Mouse (Mus musculus) liver, adult 2 months (tissue): ENCODE measurements around the gene Abcb4. TPM values are rescaled to one million over a fixed set of nuclear protein-coding genes. Genes with fewer than 3 reads are reported as not detected.
A peak's percentile ranks its signal among the peaks of the same experiment; 100 is the strongest.

ENCODE experiments used
- DNase-seq: peaks from one replicate; pipeline ENCODE4 v3.0.0-alpha.2; 2011; ENCODE audit warnings: low read depth, low spot score; ENCODE audit errors: extremely low read depth
- H3K27ac ChIP-seq: fragments of 200-500 bp; replicated peaks from 2 replicates; pipeline ENCODE4 v1.5.1; 2012; ENCODE audit warnings: low read depth, mild to moderate bottlenecking, control low read depth, inconsistent platforms, low read length; ENCODE audit not compliant: insufficient read depth
- H3K27me3 ChIP-seq: fragments of 200-500 bp; 2 replicates; pipeline ENCODE4 v1.6.1; 2012; ENCODE audit warnings: mild to moderate bottlenecking, moderate library complexity, low read length, inconsistent platforms; ENCODE audit not compliant: control insufficient read depth, insufficient read depth
- H3K36me3 ChIP-seq: fragments of 200-500 bp; 2 replicates; pipeline ENCODE4 v1.6.1; 2012; ENCODE audit warnings: low read length, inconsistent platforms; ENCODE audit not compliant: control insufficient read depth, insufficient read depth
- H3K4me1 ChIP-seq: fragments of 200-500 bp; 2 replicates; pipeline ENCODE4 v1.6.1; 2011; ENCODE audit warnings: low read length; ENCODE audit not compliant: control insufficient read depth, insufficient read depth
- H3K4me3 ChIP-seq: fragments of 200-500 bp; 2 replicates; pipeline ENCODE4 v1.5.1; 2011; ENCODE audit warnings: low read depth, mild to moderate bottlenecking, control low read depth, low read length, moderate library complexity; ENCODE audit not compliant: insufficient read depth
- H3K79me2 ChIP-seq: fragments of 200-500 bp; 2 replicates; pipeline ENCODE4 v1.6.1; 2012; ENCODE audit warnings: inconsistent platforms, mild to moderate bottlenecking, low read length, moderate library complexity; ENCODE audit not compliant: control insufficient read depth, insufficient read depth
- H3K9ac ChIP-seq: fragments of 200-500 bp; 2 replicates; pipeline ENCODE4 v1.6.1; 2012; ENCODE audit warnings: low read depth, mild to moderate bottlenecking, control low read depth, inconsistent platforms, low read length
- CTCF ChIP-seq: fragments of 200-500 bp; IDR thresholded peaks from 2 replicates; pipeline ENCODE4 v1.5.1; 2011; ENCODE audit warnings: low read depth, low read length, control low read depth
- POLR2A ChIP-seq: fragments of 200-500 bp; IDR thresholded peaks from 2 replicates; pipeline ENCODE4 v1.6.1; 2011; ENCODE audit warnings: low read length, control low read depth; ENCODE audit not compliant: insufficient read depth; ENCODE audit errors: extremely low read depth
- WGBS: fragments of 180-500 bp; shearing (Covaris S2); methylation state at CpG from one replicate; pipeline ENCODE4 v1.1.7; 2018; 5-methylcytosine and 5-hydroxymethylcytosine counted together
- polyA plus RNA-seq: library from polyadenylated mRNA; depleted of rRNA; stranded (reverse); fragments of >200 nt; gene quantifications from 2 replicates; pipeline ENCODE4 v1.2.3, GENCODE M21; 2012
- total RNA-seq: library from RNA; depleted of rRNA; stranded (reverse); fragments of >200 nt; gene quantifications from 2 replicates; pipeline ENCODE4 v1.2.3, GENCODE M21; 2014

Abcb4 gene
- total and polyA plus RNA-seq, 2 experiments: 77.2 to 202 TPM

DNA sequence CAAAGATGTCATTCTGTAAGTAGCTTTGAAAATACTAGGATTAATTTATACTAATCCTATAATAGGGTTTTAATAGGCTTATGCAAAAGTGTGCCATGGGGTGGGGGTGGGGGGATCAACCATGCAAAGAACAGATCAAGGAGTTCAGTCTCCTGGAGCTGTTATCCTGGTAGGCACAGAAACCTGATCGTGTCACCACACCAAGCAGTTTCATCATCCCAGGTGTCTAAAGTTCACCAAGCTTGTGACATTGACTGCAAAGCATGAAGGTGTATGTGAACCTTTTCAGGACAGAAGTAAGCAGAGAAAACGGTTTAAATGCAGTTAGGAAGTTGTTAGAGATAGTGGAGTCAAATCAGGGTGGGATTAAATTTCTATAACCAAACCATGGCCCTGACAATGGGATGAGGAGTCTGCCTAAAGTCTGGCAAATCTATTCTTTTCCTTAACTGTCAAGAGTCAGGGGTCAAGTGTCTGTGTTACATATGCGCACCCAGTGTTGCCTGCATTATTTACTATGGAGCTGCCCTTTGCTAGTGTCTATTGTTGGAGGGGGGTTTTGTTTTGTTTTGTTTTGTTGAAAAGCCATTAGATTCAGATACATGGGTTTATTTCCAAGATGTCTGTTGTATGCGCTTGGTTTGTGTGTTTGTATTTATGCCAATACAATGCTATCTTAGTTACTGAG, 54.0 kb downstream of the Abcb4 start:
- DNase-seq: peak; percentile 94
- Histone ChIP-seq H3K27me3 (no peaks in the 10 kb centered on the region), H3K27ac (peak overlapping the region; percentile 65), H3K79me2 (no peaks in the 10 kb centered on the region), H3K9ac (no peak overlapping the region), H3K4me3 (no peak overlapping the region), H3K36me3 (peaks cover 62% of the 10 kb centered on the region), H3K4me1 (peaks cover 6% of the 10 kb centered on the region; the same call in 1 of the 2 replicates)
- WGBS: 49% methylated on average over 4 of the region's 4 CpGs
- TF ChIP-seq POLR2A (no peak), CTCF (no peak)

GRCm38 (mm10) chr5:8953660-8954059, 60.1 kb downstream of the Abcb4 start:
- no peak for DNase-seq
- Histone ChIP-seq H3K79me2 (no peaks in the 10 kb centered on the region), H3K27me3 (no peaks in the 10 kb centered on the region), H3K9ac (no peak overlapping the region), H3K27ac (no peak overlapping the region), H3K4me3 (no peak overlapping the region), H3K4me1 (no peaks in the 10 kb centered on the region), H3K36me3 (peaks cover 79% of the 10 kb centered on the region)
- 68% methylated on average over 2 of the region's 2 CpGs for WGBS
- TF ChIP-seq CTCF: no peak
- no peak for TF ChIP-seq POLR2A

GRCm38 (mm10) chr5:8955544-8955943, 62.0 kb downstream of the Abcb4 start:
- peaks cover 74% of the 10 kb centered on the region for H3K36me3 ChIP-seq
- no peak overlapping the region for H3K27ac ChIP-seq
- no peak for DNase-seq
- H3K9ac ChIP-seq: no peak overlapping the region
- H3K4me1 ChIP-seq: no peaks in the 10 kb centered on the region
- WGBS: 90% methylated on average over 3 of the region's 3 CpGs
- H3K27me3 ChIP-seq: no peaks in the 10 kb centered on the region
- no peak for TF ChIP-seq POLR2A
- no peak for TF ChIP-seq CTCF
- no peaks in the 10 kb centered on the region for H3K79me2 ChIP-seq
- no peak overlapping the region for H3K4me3 ChIP-seq

- no peak for DNase-seq
- H3K4me3 ChIP-seq: no peak overlapping the region
- no peak overlapping the region for H3K27ac ChIP-seq
- peaks cover 50% of the 10 kb centered on the region for H3K36me3 ChIP-seq
- H3K4me1 ChIP-seq: no peaks in the 10 kb centered on the region
- TF ChIP-seq CTCF (no peak), POLR2A (no peak)
- H3K79me2 ChIP-seq: no peaks in the 10 kb centered on the region
- 85% methylated on average over 4 of the region's 4 CpGs for WGBS
- H3K27me3 ChIP-seq: no peaks in the 10 kb centered on the region
- no peak overlapping the region for H3K9ac ChIP-seq
Measured at GRCm38 (mm10) chr5:8960534-8960933, 67.0 kb downstream of the Abcb4 start.

DNA sequence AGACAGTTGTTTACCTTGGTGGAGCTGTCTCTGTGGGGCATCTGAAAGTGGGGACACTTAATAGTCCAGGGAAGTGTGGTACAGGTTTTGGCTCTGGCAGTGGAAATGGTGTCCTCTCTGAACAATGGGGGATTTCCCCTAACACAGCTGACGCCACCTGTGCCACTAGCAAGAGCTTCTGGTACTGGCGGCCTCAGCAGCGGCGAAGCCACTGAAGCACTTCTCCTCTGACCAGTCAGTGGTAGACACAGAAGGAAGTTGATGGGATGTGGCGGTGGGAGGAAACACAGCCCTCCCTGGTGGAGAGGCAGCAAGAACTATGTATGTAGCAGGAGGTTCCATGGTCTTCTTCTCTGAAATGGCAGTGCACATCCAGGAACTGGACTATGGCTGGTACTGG, 71.0 kb downstream of the Abcb4 start:
- Histone ChIP-seq H3K27ac (no peak overlapping the region), H3K27me3 (no peaks in the 10 kb centered on the region), H3K9ac (no peak overlapping the region), H3K4me3 (no peak overlapping the region), H3K79me2 (no peaks in the 10 kb centered on the region), H3K36me3 (peaks cover 56% of the 10 kb centered on the region), H3K4me1 (no peaks in the 10 kb centered on the region)
- TF ChIP-seq POLR2A (no peak), CTCF (no peak)
- 96% methylated on average over 5 of the region's 5 CpGs for WGBS
- DNase-seq: no peak

DNA sequence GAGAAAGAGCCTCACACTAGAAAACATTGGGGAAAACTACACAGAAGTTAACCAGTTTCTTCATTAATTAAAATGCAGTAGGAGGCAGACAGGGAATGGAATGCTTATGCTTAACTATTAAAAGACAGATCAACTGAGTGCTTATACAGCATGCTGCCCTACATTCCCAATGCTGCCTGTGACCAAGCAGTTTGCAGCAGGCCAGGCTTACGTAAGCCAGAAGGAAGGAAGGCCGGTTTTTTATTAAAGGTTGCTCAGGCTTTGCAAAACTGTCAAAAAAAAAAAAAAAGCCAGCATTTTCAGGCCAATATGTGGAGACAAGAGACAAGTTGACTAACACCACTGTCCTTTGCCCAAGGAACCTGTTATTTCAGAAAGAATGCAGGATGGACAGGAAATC, 77.2 kb downstream of the Abcb4 start:
- TF ChIP-seq CTCF (no peak), POLR2A (no peak)
- H3K27ac ChIP-seq: no peak overlapping the region
- no peaks in the 10 kb centered on the region for H3K79me2 ChIP-seq
- 42% methylated on average over 2 of the region's 2 CpGs for WGBS
- H3K4me1 ChIP-seq: no peaks in the 10 kb centered on the region
- DNase-seq: no peak
- peaks cover 82% of the 10 kb centered on the region for H3K36me3 ChIP-seq
- no peaks in the 10 kb centered on the region for H3K27me3 ChIP-seq
- no peak overlapping the region for H3K4me3 ChIP-seq
- H3K9ac ChIP-seq: no peak overlapping the region
